Mouse (Mus musculus) layer of hippocampus, postnatal 36 days (tissue): ENCODE results near the gene Mcl1. TPM values are rescaled to one million over a fixed set of nuclear protein-coding genes. Genes with fewer than 3 reads are reported as not detected.
"Not testable (repeated sequence)": the region's sequence is repeated elsewhere in the genome, so short reads cannot be mapped to it uniquely, and the experiment has no call there.

Experiments used
- DNase-seq, 2 experiments: peaks; one replicate each; pipeline ENCODE4 v3.0.0; 2022
- total RNA-seq, 2 experiments: library from RNA; stranded (reverse); gene quantifications; 2 replicates each; pipeline ENCODE4 v1.2.3; 2021

The Mcl1 gene
- total RNA-seq, 2 experiments from 2014 or later: 60.8 to 61.3 TPM

DNA sequence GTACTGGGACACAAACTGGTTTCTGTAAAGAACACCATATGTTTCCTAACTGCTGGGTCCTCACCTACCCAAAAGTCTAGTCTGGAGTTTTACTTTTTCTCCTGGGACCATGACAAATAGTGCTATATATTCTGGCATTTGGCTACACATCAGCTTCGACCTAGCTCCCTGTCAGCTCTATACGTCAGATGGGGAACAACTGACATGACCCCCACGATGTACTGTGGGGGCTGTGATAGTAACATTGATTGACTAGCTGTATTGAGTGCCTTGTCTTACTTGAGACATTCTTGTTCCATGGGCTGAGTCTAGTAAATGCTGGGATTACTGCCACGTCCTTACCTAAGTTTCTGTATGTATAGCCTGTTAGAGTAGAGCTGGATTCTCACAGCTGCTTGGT, 8.9 kb downstream of the Mcl1 start:
- no peak for DNase-seq

DNA sequence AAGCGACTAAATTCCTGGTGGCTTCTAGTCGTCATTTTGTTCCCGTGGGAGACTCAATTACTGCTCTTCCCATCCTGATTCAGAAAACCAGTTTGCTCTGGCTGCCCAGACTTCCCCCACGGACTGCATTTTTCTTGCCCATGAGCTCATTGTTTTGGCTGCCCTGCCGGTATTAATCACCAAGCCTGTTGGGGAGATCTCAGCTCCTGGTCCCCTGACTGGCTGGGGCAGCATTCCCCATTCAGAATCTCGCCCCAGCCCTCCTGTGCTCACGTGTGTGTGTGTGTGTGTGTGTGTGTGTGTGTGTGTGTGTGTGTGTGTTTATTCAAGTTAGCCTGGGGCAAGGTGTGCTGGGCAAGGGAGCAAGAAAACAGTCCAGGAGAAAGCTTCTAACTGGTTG, 9.4 kb downstream of the Mcl1 start:
- DNase-seq: peak in 1 of 2 experiments; percentile 36

DNA sequence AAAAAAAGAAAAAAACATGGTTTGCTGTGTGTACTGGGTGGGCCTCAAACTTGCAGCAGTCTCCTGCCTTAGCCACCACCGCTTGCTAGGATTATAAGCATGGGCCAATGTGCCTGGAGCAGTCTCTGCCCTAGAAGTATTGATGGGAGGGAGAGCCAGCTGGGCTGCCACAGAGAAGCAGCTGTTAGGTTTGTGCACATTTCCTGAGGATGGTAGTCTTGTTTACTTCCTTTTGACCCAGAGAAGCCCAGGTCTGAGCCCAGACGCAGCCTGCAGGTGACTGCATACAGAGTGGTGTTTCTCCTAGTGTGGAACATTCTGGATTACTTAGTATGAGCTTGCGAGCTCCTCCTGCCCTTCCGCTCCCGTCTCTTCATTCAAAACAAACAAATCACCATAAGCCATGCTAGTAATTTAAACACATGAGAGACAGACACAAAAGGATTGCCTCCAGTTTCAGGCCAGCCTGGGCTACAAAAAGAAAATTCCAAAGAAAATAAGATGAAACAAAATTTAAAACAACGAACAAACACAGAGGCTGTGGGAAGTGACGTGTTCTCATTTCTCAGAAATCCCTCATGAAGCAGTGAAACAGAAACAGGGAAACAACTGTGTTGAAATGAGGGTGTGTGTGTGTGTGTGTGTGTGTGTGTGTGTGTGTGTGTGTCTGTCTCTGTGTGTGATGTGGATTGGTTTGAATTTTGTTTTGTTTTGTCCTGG, 10.2 kb downstream of the Mcl1 start:
- DNase-seq: no peak

DNA sequence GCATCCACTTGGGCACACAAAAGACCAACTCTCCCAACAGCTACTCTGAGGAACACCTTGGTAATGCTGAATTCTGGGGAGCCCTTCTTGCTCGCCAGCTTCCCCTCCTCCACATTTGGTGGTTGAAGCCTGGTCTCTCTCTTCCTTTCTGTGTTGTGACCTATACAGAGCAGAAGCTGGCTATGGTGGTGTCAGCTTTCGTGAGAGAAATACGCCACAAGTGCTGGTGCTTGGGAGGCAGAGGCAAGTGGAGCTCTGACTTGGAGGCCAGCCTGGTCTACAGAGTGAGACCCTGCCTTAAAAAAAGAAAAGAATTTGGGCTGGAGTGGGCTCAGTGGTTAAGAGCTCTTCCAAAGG, 10.7 kb downstream of the Mcl1 start:
- no peak for DNase-seq

DNA sequence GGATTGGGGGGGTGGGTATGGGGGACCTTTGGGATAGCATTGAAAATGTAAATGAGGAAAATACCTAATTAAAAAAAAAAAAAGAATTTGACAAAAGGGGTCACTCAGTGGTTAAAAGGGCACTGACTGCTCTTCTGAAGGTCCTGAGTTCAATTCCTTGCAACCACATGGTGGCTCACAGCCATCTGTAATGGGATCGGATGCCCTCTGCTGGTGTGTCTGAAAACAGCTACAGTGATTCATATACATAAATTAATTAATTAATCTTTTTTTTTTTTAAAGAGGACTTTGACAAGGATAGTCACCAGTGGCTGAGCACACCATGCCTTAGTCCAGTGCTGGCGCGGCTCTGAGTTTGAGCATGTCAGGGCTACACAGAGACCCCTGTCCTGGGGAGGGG, 11.8 kb downstream of the Mcl1 start:
- not testable (repeated sequence) for DNase-seq

DNA sequence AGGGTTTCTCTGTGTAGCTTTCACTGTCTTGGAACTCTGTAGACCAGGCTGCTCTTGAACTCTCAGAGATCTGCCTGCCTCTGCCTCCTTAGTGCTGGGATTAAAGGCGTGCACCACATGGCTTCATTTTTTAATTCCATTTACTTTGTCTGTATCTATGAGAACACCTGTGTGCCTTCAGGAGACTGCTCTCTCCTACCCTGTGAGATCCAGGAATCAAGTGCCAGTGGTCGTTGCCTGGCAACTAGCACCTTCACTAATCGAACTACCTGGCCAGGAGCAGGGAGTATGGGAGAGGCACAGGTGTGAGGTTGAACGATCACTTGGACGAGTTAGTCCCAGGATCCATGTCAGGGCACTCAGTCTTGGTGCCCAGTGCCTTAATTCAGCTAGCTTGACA, 12.6 kb downstream of the Mcl1 start:
- DNase-seq: no peak

DNA sequence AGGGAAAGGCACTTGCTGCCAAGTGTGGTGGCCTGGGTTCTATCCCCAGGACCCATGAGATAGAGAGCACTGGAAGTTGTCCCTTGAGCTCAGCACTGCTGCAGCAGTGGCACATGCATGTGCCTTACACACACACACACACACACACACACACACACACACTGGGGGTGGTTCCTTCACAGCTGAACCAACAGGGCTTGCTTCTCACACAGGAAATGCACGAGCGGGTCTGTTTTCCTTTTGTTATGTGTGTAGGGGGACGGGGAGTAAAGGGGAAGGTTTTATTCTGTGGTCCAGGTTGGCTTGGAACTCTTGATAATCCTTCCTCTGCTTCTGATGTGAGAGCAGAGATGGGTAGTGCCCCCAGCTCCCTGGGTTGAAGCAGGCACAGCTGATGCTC, 13.9 kb downstream of the Mcl1 start:
- DNase-seq: no peak

DNA sequence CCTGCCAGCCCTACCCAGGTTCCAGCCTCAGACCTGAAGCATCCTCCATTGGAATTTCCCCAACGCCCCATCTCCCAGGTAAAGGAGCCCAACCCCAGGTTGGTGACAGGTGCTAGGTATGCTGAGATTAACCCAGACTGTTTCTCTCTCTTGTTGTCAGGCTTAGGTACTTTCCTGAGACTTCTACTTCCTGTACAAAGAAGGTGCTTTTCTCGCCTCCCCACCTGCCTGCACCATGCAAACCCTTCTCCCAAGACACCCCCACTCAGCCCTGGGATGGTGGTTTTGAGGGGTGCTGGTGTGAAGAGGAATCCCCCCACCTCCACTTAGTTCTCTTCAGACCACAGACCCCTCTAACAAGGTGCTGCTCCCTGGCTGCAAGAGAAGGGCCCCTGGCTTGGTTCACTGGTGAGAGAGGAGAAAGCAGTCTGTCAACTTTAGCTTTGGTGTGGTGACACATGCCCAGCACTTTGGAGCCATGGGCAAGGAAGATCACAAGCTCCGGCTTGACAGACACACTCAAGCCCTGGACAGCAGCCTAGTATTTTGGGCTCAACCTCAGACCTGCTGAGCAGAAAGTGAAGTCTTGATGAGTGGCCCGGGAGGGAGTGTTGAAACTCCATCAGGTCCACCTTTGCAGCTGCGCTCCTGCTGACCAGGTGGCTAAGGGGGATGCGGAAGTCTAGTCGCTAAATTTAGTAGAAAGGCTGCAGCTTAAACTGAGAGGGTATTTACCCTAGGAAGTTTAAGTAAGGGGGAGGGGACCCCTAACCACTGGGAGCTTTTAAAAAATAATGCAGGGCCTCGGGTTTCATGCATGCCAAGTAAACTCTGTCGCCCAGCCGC, 14.5 kb downstream of the Mcl1 start:
- no peak for DNase-seq

DNA sequence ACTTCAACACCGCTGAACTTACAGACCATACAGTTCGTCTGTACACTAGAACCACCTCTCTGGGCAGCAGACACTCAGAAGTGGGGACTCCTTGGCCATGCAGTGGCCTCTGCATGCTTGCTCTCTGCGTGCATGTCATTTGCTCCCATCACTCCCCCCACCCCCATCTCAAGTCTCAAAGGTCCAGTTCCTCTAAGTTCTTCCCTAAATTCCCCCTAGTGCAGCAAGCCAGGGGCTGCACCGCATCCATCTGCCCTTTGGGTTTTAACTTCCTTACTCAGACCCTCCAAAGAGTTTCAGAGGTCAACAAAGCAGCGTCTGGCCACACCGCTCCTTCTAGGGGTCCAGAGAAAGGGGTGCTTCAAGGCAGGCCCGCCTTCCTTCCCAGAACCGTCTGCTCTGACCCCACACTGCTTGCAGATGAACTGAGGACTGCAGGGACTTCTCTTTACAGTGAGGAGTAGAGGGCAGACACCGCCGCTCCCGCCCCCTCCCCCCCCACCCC, 15.2 kb downstream of the Mcl1 start:
- no peak for DNase-seq

DNA sequence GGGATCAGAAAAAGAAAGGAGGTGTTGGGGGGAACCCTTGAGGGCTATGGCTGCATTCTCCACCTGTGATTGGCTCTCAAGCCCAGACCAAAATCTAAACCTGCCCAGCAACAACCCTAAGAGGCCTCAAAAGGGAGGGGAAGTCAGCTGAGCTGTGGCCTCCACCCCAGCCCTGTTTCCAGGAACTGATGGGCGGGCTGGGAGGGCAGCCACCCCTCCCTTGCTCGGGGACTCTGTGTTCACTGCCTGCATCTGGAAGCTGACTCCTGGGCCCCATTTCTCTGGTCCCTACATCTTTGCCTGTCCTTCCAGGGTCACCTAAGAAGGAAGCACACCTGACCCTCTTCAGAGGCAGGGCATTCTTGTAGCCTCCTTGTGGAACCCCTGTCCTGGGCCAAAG, 15.6 kb downstream of the Mcl1 start:
- no peak for DNase-seq

DNA sequence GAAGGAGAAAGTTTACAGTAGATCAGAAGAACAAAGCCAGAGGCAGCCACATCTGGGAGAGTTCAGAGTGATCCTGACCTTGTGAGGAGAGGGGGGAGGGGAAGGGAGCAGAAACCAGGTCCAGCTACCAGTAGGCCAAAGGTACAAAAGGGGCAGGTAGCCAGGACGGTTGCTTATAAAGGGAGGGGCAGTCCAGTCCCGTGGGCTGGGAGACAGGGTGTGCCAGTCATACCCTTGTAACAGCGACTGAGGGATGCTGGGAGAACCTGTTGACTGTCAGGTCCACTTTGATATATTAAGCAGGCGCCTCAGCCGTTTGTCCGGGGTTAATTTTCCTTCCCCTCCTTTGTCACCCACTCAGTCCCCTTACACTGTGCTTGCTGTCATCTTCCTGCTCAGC, 16.2 kb downstream of the Mcl1 start:
- DNase-seq: no peak

DNA sequence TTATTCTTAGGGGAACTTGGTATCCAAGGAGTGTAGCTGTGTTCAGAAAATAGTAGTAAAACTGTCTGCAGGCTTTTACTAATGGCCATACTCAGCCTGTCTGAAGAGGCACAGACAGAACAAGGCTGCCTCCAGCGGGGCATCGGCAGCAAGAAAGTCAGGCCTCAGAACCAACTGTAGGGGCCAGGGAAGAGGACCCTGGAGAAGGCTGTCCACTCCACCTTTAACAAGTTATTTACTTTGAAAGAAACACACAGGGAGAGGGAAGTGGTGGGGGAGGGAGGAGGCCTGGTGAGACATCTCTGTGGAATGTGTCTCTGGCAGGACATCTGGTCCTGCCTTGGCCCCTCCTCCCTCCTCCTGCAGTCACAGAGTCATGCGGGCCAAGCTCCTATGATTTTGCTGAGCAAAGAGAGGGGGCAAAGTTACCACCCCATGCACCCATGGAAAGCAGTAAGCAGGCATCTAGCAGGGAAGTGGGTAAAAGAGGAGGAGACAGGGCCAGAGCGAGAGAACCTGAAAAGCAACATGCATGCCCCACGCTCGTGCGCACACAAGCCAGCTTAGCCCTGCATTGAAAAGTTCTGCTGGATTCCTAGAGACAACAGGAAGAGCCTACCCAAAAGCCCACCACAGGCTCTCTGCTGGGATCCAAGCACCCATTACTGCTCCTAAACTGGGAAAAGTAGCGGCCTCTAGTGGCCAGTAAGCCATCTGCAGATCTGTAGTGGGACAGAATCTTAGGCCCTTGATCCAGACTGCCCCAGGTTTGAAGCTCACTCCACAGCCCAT, 16.9 kb downstream of the Mcl1 start:
- DNase-seq: peak; percentile 40 to 45

DNA sequence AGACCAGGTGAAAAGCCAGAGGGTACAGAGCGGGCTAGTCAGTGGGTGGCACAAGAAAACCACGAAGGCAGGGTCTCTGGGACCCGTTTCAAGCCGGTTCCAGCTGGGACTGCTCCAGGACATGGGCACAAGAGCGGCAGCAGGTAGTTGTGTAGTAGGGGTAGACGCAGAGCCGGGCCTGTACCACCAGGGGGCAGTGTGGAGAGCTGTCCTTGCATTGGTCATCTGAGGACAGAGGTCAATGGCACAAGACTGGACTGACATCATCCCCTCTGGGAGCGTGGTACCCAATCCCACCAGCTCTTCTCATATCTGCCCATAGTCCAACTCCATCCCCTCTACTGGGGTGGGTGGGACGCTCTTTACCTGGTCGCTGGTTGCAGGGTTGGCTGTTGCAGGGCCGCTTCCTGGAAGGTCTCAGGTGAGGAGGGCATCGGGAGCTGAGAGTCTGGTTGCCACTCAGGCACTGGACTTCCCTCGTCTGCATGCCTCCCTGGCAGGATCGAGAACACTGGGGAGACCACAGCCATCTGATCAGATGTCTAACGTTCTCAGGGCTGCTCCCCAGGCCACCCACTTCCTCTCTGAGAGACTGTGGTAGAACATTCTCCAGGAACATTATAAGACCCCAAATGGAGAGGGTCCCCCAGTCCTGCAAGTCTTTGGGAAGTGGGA, 18.3 kb downstream of the Mcl1 start:
- DNase-seq: peak; percentile 36 to 38

DNA sequence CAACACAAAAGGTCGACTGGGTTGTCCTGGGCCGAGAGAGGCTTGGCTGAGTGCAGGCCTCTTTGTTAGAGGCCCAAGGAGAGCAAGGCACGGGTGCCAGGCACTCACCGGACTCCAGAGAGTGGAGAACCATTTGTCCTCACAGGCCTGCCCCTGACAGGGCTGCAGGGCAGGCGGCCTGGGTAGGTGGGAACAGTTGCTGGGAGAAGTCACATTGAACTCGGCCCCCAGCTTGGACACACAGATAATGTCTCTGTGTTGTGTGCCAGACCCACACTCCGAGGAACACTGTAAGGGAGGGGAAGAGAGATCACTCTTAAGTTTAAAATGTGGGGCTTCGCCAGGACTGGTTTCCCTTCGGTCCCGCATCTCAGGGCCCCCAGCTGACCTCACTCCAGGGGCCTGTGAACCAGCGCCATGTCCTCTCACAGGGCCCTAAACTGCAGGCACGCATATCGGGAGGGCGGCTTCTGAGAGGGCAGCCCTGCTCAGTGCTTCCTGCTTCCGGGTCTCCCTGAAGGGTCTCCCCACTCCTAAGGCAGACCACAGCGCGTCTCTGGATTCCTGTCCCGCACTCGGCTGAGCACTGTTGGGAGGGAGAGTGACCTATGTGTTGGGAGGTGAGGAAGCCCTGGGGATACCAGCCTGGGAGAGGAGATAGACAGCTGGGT, 19.0 kb downstream of the Mcl1 start:
- no peak for DNase-seq

DNA sequence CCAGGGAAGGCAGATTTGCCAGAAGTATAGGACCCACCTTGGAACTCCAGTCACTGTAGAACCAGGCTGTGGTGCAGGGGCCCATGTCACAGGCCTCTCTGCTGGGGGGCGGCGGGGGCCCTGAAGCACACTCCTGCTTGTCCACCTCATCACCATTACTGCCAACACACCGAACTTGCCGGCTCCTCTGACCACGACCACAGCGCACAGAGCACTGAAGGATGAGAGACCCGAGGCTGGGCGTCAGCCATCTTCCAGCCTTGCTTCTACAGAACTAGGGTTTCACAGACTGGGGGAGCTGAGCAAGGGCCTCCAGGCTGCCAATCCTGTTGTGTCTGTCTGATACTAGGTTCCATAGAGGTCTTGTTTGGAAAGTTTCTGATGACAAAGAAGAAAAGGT, 21.0 kb downstream of the Mcl1 start:
- DNase-seq: no peak

DNA sequence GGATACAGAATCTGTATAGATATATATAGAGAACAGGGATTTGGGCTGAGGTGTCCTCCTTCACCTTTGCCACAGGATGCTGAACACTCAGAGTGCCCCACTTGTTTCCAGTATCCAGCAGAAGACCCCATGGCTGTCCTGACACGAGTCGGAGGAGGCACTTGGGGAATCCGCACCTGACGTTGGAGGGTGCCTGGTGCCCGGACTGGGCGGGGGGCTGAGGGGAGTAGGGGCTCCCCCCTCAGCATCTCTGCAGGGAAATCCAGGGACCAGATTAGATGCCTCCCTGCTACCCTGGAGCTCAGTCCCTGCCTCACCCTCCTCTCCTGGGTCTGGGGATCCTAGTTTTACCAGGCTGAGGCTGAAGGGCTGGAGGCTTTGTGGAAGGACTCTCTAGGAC, 22.1 kb downstream of the Mcl1 start:
- DNase-seq: no peak

DNA sequence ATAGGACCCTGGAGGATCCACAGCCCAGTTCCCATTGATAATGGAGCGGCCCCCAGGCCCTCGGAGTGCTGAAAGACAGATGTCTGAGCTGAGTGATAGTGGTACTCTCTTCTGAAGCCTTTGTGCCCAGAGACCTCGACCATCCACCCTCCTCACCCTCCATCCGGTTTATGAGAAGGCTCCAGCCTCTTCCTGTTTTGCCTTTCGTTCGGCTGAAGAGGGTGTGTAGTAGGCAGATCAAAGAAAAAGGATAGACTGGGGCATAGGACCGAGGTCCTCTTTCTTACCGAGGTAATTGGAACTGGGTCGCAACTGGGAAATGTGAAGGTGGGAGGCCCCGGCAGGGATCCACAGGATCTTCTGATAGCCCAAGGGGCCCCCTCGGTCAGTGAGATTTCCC, 22.8 kb downstream of the Mcl1 start:
- no peak for DNase-seq

DNA sequence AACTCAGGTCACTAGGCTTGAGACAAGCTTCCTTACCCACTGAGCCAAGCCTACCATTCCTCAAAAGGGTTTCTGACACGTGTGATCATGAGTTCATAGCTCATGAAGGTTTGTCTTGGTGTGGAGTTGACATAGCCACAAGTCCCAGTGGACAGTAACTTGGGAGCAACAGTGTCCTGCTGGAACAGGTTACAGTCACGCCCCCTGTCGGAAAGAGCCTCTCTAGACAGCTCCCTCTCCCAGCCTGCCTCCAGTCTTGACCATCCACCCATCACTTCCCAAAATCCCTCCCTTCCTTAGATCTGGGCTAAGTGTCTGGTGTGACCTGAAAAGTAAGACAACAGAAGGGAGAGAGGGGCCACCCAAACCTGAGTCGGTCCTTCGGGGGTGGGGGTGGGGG, 24.3 kb downstream of the Mcl1 start:
- DNase-seq: no peak

DNA sequence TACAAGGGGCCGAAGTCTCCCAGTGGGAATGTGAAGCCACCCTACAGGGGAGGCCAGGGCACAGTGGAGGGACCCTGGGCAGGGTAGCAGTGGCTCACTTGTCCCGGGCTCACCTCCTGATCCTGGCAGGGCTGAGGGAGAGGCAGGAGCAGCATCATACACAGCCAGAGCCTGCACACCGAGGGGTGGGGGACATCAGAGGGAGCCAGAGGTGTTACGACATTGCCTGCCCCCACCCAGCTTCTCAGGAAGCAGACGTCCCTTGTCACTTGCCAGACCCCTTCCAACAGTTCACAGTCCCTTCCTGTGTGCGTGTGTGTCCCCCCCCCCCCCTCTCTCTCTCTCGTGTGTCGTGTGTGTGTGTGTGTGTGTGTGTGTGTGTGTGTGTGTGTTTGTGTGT, 26.3 kb downstream of the Mcl1 start:
- no peak for DNase-seq

DNA sequence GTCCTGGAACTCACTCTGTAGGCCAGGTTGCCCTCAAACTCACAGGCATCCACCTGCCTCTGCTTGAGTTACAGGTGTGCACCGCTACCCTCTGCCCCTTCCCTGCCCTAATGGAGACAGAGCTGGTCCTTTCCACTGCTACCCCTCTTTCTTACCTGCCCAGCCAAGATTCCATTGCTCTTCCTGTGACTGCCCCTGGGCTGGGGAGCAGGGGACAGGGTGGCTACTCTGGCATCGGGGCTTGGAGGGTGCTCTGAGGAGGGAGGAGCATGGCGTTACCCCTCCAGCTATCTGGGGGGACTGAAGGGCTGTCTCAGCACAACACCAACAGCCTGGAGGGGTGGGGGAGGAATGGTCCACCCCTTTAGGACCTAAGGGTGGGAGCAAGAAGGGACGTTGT, 26.7 kb downstream of the Mcl1 start:
- no peak for DNase-seq

DNA sequence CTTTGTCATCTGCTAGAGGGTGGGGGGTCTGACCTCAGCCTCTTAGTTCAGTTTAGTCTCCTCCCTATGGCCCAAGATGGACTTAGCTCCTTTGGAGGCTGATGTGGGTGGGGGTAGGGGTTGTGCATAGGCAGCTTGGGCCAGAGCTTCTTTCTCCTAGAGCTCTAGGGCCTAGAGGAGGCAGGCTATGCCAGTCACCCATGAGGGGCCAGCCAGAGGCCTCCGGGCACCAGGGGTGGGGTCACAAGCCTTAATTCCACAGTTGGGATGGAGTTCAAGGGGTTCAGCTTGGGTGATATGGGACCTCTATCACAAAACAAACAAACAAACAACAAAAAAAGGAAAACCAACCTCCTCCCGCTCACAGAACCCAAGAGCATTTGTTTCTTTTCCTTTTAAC, 27.1 kb downstream of the Mcl1 start:
- no peak for DNase-seq
